Mouse (Mus musculus): ENCODE data around the gene Fate1.

The Fate1 gene

DNA sequence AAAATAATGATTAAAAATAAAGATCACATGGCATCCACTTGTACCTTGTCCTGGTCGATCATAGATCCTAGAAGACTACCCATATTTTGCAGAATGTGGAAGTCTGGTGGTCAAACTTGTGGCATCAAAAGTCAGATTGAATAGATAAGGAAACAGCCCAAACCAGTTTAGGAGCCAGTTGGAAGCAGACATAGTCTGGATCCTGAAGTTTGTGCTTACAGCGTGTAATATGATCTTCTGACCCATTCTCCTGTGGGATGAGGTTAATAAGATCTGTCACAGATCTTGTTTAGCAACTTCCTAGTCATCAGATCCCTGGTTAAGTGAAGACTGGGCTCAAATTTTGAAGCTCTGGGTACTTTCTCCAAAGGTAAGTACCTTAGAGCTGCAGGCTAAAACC lies at the start of gene Fate1:
TSS of gene Fate1 (plus strand) at position 301 of the 400 bp plus-strand sequence.
- 88% methylated on average over 2 of the region's 2 CpGs for WGBS

DNA sequence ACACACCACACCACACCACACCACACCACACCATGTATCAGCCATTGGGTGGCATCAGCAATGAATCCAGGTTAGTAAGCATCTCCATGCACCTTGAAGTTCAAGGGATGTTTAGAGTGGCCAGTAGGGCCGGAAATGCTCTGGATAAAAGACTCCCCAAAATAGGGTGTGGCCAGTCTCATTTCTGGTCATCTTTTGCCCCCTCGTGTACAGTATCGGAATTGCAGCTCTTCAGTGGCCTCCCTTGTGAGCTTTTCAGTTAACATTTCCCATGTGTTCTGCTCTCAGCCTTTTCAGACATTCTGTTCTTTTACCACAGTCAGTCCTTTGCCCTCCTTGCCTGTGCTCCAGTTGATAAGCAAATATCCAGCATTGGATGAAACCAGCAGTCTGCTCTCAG lies 26.2 kb upstream of the Fate1 start:
- 13% methylated on average over 3 of the region's 3 CpGs for WGBS

DNA sequence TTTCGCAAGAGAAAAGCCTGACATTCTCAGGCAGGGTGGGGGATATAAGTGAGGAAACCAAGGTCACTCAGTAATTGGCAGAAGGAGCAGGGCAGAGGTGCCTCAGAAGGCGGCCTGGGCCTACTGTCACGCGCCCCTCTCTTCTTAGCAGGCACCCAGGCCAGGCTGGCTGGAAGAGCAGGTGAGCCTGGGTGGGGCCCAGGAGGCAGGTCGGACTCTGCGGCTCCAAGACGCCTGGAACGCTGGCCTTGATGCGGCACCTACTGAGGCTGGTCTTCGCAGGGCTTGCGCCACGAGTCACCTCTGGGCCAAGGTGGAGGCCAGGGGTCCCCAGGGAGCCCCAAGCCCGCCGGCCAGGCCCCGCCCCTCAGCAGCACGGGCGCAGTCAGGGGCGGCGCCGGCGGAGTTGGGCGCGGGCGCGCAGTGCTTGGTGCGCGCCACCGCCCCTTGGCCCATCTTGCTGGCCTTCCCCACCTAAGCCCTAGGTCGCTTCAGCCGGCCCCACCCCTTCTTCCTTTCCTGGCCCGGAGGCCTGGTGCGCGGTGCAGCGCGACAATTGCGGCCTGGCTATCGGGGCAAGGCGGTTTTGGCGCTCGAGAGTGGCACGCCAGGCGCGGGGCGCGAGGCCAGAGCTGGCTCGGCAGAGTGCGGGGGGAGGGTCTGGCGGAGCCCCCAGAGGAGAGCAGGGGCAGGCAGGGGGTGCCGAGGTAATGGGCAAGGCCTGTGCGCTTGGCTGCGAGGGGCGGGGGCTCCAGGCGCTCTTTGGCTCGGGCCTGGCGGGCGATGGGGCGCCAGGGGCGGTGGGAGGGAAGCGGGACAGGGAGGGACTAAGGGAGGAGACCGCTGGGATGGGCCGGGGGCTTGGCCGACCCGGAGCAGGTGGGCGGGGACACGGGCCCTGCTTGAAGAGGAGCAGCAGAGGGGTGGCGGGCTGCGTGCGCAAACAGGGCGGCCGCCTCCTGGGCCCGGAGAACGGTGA lies 10.4 kb upstream of the Fate1 start, which contains the start of gene Prrg3:
TSS of gene Prrg3 (plus strand) at position 552 of the 979 bp plus-strand sequence.
- WGBS, result 13% methylated on average over 58 of the region's 72 CpGs

DNA sequence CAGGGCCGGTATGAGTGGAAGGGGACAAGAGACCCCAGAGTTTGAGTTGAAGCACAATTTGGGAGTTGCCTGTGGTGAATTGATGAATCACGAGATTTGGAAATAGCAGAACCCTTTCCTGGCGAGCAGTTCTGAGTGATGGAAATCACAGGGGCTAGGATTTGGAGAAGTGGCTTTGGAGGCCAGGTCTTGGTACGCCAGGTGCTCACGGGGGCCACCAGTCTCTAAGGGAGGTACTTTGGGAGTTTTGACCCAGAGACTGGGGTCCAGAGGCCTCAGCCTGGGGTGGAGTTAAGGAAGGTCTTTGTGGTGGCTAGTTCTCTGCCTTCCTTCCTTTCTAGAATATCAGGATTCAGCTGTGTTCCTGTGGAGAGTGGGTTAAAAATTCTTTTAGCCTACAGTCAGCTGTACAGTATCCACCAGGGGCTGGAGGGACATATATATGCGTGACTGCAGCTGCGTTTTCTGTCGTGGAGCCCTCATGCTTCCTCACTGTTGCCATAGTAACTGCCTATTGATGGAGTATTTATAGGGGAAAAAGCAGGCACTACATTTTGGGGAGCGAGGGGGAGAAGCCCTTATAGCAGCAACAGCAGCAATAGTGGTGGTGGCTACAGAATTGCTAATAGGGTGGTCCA lies 9.4 kb upstream of the Fate1 start:
- 11% methylated on average over 9 of the region's 9 CpGs for WGBS

DNA sequence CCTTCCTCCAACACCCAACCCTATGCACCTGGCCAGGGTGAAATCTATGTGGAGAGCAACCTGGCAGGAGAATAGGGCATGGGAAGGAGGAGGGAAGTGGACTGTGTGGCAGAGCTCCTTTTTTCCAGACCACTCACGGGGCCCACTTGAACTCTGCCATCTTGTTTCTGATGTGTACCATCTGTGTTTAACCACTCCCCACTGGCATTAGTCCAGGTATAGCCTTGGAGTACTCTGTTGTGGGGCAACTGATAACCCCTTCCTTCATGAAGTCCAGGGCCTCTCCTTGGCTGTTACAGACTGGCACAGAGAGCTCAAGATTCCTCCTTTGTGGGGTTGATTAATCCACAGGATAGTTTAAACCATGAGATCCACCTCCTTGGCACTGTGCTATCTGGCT lies 4.6 kb upstream of the Fate1 start:
- 83% methylated on average over 1 of the region's 1 CpGs for WGBS

DNA sequence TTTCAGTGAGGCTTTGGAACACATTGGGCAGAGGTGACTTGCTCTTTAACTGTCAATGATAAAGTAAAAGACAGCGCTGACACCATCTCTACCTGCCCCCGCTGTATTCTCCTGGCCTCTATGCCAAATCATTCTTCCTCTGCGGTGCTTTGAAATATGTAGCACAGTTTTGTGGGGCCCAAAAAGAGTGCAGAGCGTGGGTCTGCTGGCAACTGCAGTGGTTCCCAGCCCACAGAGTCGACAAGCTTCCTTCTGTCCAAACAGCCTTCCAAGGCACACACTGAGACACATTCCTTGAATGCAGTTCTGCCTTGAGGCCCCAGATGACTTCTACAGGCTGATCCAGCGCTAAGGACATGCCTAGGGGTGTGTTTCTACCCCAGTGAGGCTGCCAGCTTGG lies 4.0 kb upstream of the Fate1 start:
- WGBS, result 60% methylated on average over 6 of the region's 6 CpGs

DNA sequence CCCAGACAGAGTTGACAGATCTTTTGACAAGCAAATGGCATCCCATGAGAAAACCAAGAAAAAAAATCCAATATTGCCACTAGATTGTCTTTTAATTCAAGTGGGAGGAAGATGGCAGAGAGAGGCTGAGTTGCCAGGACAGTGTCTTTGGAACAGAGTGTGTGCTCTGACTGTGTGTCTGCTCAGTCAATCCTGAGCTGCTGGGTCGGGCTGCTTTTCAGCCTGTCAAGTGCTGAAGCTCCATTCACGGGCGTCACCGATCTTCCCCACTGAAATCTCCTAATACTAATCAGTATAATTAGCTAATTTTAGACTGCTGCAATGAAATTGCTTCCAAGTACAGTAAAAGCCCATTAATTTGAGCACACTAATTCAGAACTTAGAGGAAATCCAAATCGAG lies 1.5 kb upstream of the Fate1 start:
- 58% methylated on average over 5 of the region's 5 CpGs for WGBS

DNA sequence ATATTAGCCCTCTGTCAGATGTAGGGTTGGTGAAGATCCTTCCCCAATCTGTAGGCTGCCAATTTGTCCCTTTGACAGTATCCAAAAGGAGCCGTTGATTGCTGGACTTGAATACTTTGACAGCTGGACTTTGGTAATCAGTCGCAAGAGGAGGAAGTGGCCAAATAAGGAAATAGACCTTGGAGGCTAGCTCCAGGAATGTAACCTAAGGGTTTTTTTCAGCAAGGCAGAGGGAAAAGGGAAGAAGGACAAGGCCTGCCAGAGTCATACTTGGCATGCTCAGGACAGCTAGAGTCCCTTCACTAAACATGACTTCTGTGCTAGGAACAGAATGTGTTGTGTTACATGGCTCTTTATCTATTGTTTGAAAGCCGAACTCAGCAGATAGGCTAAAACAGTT lies 7.7 kb downstream of the Fate1 start:
- 72% methylated on average over 3 of the region's 3 CpGs for WGBS

DNA sequence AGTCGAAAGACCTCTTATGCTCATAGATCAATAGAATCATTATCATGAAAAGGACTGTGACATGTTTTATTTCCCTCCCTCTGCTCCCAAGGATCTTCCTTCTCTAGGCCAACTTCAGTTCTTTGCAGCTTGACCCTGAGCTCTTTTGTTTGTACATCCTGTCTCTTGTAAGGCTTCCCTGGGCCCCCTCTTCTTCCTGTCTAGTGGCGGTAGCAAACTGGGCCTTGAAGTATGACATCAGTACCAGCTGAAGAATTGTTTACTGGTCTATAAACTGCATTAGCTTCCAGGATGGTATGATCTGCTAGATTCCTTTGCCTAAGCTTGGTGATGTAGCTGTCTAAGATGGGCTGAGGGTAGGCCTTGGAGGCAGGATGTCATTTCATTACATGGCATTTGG lies 8.5 kb downstream of the Fate1 start:
- 65% methylated on average over 2 of the region's 2 CpGs for WGBS

DNA sequence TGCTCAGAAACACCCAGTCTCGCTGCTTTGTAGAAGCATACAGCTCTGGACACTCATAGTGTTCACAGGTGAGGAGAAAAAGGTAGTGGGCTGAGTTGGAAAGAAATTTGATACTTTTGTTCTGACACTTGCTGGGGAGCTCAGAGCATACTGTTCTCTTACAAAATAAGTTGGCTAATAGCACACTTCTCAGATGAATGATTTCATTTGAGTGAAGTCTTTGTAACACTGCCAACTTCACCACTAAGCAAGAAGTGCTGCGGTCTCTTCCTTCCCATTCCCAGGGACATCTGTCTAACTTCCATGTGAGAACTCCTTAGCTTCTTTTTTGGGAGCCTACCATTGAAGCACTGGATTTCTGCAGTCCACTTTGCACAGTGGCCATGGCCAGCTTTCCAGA lies 10.4 kb downstream of the Fate1 start:
- WGBS, result 55% methylated on average over 2 of the region's 2 CpGs

DNA sequence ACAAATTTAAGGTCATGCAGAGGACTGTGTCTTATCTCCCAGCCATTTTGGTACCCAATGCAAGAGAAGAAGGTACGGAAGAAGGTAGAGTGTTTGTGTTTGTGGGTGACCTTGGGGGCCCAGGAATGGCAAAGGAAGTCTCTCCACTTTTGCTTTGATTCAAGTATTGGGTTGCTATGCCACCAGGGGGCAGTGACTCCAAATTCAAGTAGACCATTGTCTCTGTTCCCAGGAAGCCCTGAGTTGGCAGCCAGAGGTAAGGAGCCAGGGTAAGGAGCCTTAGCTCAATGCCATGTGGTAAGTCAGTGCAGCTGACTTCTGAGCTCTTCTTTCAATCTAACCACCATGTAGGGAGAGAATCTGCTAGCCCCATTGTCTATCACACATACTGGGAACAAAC lies 11.0 kb downstream of the Fate1 start:
- 89% methylated on average over 1 of the region's 1 CpGs for WGBS

DNA sequence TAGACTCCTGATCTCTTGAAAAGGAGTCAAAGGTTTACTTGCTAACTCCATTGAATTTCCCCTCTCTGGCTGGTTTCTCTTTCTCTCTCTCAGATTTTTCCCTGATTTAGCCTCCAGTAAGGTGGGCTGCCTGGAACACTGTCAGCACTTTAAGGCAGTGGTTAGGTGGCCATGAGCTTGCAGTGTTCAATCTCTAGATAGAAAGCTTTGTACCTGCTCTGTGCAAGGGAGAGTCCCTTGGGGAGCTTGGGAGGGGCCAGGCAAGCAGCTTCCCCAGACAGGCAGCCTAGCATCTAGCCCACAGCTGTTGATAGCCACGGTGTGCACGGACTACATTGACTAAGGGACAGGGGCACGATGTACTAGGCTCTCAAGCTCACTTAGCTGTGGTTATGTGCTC lies 18.8 kb downstream of the Fate1 start, which contains the start of gene Cnga2:
TSS of gene Cnga2 (plus strand) at position 301 of the 400 bp plus-strand sequence.
- 90% methylated on average over 3 of the region's 3 CpGs for WGBS

DNA sequence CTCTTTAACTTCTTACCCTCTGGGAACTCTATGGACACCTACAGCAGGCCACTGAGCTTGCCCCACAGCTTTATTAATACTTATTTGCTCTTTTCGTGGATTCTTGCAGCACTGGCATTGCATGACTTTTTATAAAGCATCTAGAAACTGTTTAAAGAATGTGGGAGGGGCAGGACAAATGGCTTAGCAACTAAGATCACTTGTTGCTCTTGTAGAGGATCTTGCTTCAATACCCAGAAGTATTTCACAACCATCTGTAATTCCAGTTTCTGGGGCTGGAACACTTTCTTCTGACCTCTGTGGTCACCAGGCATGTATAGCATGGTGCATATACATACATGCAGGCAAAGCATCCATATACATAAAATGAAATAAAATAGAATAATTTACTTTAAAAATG lies 23.2 kb downstream of the Fate1 start:
- WGBS, result 81% methylated on average over 1 of the region's 1 CpGs

DNA sequence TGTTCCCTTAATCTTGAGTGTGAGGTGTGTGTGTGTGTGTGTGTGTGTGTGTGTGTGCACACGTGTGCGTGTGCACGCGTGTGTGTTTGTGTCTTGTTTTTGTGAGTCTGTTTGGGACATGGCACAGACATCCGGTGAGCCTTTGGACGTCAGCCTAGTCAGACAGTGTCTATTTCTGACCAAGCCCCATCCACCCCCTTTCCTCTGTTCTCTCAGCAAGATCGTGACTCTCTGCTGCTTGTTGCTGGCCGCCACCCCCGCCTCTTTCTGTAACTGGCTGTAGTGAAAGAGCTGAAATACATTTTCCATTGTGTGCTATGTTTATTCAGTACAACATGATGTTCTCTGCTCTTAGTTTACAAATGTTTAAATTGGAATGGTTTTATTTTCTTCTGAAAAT lies 39.5 kb downstream of the Fate1 start:
- WGBS, result 24% methylated on average over 9 of the region's 9 CpGs

DNA sequence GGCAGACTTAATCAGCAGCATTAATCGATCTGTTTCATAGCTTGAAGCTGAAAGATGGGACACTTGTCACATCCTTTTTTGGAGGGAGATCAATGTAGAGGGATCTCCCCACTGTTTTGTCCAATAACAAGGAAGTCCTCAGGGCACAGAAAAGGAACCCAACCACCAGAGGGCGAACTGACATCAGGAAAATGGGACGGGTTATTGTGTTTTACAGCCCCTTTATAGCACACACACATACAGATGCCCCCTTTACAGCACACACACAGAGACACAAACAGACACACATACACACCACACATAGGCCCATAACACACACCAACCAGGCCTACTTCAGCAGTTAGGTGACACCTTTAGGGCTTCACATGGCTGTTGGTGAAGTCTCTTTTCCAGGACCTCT lies 40.0 kb downstream of the Fate1 start:
- WGBS, result 16% methylated on average over 3 of the region's 3 CpGs

DNA sequence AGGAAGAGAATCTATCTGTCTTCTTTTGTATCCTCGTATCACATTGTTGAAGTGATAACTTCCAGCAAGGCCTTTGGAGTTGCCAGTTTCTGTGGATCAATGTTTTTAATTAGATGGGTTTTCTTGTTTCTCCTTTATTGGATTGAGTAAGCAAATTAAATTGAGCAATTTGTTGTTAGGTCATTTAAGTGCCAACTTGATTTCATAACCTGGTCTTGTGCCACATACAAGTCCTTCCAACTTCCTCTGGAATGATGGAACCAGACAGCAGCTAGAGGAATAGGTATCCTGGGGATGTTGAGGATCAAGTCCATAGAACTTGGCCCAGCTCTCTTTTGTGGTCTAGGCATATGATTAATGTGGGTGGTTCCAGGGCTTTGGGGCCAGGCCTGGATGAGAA lies 49.5 kb downstream of the Fate1 start:
- WGBS, result 96% methylated on average over 1 of the region's 1 CpGs

DNA sequence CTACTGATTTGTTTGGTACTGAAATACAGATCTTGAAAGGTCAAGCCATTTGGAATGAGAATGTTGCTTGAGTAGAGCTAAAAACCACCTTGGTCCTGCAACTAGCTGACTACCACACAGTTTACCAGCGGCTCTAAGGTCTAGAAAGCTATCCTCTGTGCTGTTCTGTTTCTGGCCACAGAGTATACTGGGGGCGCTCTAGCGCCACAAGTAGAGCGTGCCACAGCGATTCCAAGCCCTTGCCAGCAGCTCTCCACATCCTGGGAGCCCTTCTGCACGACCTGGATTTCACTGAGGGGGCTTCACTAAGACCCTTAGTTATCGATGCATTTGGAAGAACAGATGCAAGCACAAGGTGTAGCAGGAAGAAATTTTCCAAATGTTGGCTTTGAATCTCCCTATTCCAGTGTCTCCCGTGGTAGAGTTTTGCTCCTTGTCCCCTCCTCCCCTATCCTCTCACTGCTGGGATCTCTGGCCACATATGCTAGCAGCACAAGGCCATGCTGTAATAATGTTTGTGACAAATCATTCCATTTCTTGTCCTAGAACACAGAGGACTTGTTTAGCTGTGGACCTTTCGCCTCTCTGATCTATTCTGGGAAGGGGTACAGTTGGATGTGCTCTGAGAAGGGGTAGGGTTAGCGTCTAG lies 50.1 kb downstream of the Fate1 start:
- 30% methylated on average over 10 of the region's 10 CpGs for WGBS

DNA sequence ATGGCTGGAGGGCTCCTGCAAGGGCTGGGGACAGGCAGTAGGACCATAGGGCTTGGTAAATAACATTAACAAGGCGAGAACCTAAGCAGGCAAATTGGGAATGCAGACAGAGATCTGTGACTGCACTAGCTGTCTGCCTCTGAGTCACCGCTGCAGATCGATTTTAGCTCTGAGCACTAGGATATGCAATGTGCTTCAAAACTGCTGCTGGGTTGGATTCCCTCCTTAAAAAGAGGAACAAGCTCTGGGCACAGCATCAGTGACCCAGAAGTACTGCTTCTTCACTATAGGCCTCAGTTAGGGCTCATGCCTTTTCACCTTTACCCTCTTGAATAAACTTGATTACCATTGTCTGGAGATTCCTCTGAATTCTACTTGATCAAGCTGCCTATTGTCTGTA lies 50.8 kb downstream of the Fate1 start:
- 53% methylated on average over 3 of the region's 3 CpGs for WGBS
